Mouse (Mus musculus) small intestine, adult 2 months (tissue): ENCODE results near the gene Evc2. TPM values are rescaled to one million over a fixed set of nuclear protein-coding genes. Genes with fewer than 3 reads are reported as not detected.

ENCODE experiments used
- H3K27ac ChIP-seq: fragments of 200-500 bp; 2 replicates; pipeline ENCODE4 v1.5.1; 2012; ENCODE audit warnings: low read depth, low read length, control low read depth, inconsistent platforms; ENCODE audit not compliant: insufficient read depth
- H3K27me3 ChIP-seq: fragments of 200-500 bp; 2 replicates; pipeline ENCODE4 v1.6.1; 2012; ENCODE audit warnings: mild to moderate bottlenecking, moderate library complexity, low read length, inconsistent platforms; ENCODE audit not compliant: control insufficient read depth, insufficient read depth
- H3K36me3 ChIP-seq: fragments of 200-500 bp; 2 replicates; pipeline ENCODE4 v1.6.1; 2012; ENCODE audit warnings: mild to moderate bottlenecking, low read length, control low read depth, inconsistent platforms; ENCODE audit not compliant: control insufficient read depth, insufficient read depth
- H3K4me1 ChIP-seq: fragments of 200-500 bp; 2 replicates; pipeline ENCODE4 v1.6.1; 2012; ENCODE audit warnings: low read length, inconsistent platforms, mixed read lengths; ENCODE audit not compliant: control insufficient read depth, insufficient read depth, insufficient read length
- H3K4me3 ChIP-seq: fragments of 200-500 bp; 2 replicates; pipeline ENCODE4 v1.5.1; 2012; ENCODE audit warnings: low read depth, mild to moderate bottlenecking, control low read depth, inconsistent platforms, low read length, moderate library complexity
- CTCF ChIP-seq: fragments of 200-500 bp; IDR thresholded peaks from 2 replicates; pipeline ENCODE4 v1.5.1; 2012; ENCODE audit warnings: low read depth, mild to moderate bottlenecking, control low read depth, inconsistent platforms, low read length, moderate library complexity, mixed read lengths; ENCODE audit not compliant: insufficient replicate concordance, insufficient read length; ENCODE audit errors: extremely low read depth
- POLR2A ChIP-seq: fragments of 200-500 bp; IDR thresholded peaks from 2 replicates; pipeline ENCODE4 v1.6.1; 2012; ENCODE audit warnings: low read depth, mild to moderate bottlenecking, control low read depth, inconsistent platforms, low read length, moderate library complexity
- WGBS: fragments of 180-500 bp; shearing (Covaris S2); methylation state at CpG from one replicate; pipeline ENCODE4 v1.1.7; 2018; 5-methylcytosine and 5-hydroxymethylcytosine counted together
- polyA plus RNA-seq: library from polyadenylated mRNA; depleted of rRNA; stranded (reverse); fragments of >200 nt; gene quantifications from 2 replicates; pipeline ENCODE4 v1.2.3, GENCODE M21; 2012

The Evc2 gene
- polyA plus RNA-seq, 1 experiment, result 4.6 TPM

DNA sequence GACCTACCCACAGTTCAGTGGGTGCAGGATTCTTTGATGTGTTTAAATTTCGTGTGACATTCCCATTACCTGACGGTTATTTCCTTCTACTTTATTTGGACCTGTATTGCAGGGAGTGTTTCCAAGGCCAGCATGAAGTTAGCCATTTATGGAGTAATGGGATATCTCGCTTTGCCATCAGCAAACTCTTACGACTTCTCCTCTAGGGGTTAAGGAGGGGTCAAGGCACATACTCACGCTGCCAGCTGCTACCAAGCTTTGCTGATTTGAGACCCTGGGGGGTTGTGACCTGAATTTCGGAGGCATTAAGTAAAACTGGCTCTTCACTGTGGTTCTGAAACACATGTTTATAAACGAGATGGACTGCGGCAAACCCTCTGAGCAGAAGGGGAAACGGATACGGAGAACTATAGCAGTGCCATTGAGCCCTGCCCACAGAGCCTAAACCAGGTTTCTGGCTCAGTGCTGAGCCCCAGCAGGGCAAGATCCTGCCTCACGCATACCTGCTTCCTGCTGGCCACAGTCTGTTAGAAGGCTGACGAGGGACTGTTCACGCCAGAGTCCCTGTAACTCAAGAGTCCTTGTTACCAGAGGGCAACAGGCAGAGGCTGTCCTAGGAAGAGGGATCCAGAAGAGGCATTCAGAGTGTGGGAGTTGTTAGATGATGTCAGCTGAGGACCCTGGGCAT is 51.7 kb downstream of the Evc2 start:
- Histone ChIP-seq H3K27ac (no peak overlapping the region), H3K4me3 (no peak overlapping the region), H3K4me1 (no peaks in the 10 kb centered on the region), H3K36me3 (no peaks in the 10 kb centered on the region), H3K27me3 (no peaks in the 10 kb centered on the region)
- TF ChIP-seq POLR2A, result no peak
- no peak for TF ChIP-seq CTCF
- 62% methylated on average over 13 of the region's 13 CpGs for WGBS

GRCm38 (mm10) chr5:37390923-37391322 is 52.6 kb downstream of the Evc2 start:
- H3K27ac ChIP-seq, result no peak overlapping the region
- H3K4me1 ChIP-seq, result no peaks in the 10 kb centered on the region
- H3K4me3 ChIP-seq, result no peak overlapping the region
- no peaks in the 10 kb centered on the region for H3K27me3 ChIP-seq
- 84% methylated on average over 10 of the region's 10 CpGs for WGBS
- no peak for TF ChIP-seq CTCF
- H3K36me3 ChIP-seq, result no peaks in the 10 kb centered on the region

GRCm38 (mm10) chr5:37391901-37392300 is 53.6 kb downstream of the Evc2 start:
- no peaks in the 10 kb centered on the region for H3K36me3 ChIP-seq
- no peak for TF ChIP-seq CTCF
- no peak for TF ChIP-seq POLR2A
- no peaks in the 10 kb centered on the region for H3K27me3 ChIP-seq
- 87% methylated on average over 10 of the region's 10 CpGs for WGBS
- no peaks in the 10 kb centered on the region for H3K4me1 ChIP-seq
- no peak overlapping the region for H3K4me3 ChIP-seq
- H3K27ac ChIP-seq, result no peak overlapping the region

DNA sequence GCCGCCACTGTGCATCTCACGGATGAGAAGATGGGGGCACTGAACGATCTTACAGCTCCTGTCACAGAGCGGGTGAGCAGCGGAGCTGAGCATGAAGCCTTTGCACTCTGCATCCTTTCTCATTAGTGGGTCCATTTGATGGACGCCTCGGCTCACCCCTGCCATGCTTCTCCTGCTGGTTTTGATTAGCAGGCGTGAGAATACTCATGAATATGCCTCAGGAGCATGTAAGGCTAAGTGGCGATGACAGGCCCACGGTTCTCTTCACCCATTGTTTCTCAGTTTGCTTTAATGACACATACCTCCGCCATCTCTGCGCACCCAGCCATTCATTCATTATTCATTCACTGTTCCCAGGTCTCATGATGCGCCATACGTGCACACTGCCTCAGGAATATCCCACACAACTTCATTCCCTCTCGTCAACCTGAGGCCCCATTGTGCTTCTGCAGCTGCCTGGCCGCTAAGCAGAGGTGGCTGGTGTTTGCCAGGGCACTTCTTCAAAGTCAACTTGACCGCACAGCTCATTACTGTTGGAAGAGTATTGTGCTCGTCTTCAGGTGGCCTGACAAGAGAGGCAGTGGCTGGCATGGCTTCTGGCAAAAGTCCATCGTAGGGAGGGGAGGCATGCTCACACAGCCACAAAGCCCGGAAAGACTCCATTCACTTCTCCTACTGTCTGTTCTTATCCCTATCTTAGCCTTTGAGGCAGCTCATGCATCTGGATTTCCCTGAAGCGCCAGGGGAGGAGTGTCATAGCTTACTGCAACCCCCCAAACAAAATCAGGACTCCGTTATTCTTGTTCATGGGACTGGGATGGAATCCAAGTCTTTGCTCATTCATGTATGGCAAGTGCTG is 57.1 kb downstream of the Evc2 start:
- TF ChIP-seq CTCF (no peak), POLR2A (no peak)
- WGBS, result 89% methylated on average over 22 of the region's 22 CpGs
- Histone ChIP-seq H3K36me3 (no peaks in the 10 kb centered on the region), H3K4me3 (no peak overlapping the region), H3K27me3 (no peaks in the 10 kb centered on the region), H3K27ac (no peak overlapping the region), H3K4me1 (no peaks in the 10 kb centered on the region)

GRCm38 (mm10) chr5:37419028-37419427 is 80.7 kb downstream of the Evc2 start:
- H3K4me3 ChIP-seq, result no peak overlapping the region
- H3K36me3 ChIP-seq, result no peaks in the 10 kb centered on the region
- H3K27ac ChIP-seq, result no peak overlapping the region
- H3K27me3 ChIP-seq, result no peaks in the 10 kb centered on the region
- 89% methylated on average over 6 of the region's 6 CpGs for WGBS
- TF ChIP-seq CTCF (no peak), POLR2A (no peak)
- H3K4me1 ChIP-seq, result no peaks in the 10 kb centered on the region

- Histone ChIP-seq H3K36me3 (no peaks in the 10 kb centered on the region), H3K4me3 (no peak overlapping the region), H3K27ac (no peak overlapping the region), H3K27me3 (no peaks in the 10 kb centered on the region), H3K4me1 (no peaks in the 10 kb centered on the region)
- TF ChIP-seq CTCF (no peak), POLR2A (no peak)
Measured at GRCm38 (mm10) chr5:37427210-37427609, 88.9 kb downstream of the Evc2 start.

DNA sequence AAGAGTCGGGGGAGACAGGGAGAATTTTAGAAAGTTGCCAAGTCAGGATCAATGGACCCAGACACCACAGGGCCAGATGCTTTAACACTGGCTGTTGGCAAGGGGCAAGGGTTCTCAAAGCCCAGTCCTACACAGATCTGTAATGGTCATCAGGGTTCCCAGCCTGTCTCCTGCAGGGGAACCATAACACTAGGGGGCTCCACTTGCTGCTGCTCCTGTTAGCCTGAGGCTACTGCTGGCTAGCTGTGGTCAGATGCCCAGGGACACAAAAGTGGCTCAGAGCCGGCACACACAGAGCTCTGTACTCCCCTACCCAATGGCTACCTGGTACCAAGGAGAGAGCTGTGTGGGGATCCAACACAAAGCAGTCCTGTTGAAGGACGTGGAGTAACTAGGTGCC is 97.1 kb downstream of the Evc2 start:
- H3K27me3 ChIP-seq, result no peaks in the 10 kb centered on the region
- H3K36me3 ChIP-seq, result no peaks in the 10 kb centered on the region
- WGBS, result 64% methylated on average over 3 of the region's 3 CpGs
- H3K4me3 ChIP-seq, result no peak overlapping the region
- H3K27ac ChIP-seq, result no peak overlapping the region
- no peak for TF ChIP-seq CTCF
- no peak for TF ChIP-seq POLR2A
- H3K4me1 ChIP-seq, result no peaks in the 10 kb centered on the region
